Mouse (Mus musculus) small intestine, adult 2 months (tissue): ENCODE results near the gene Ocel1. TPM values are rescaled to one million over a fixed set of nuclear protein-coding genes. Genes with fewer than 3 reads are reported as not detected.

Experiments used
- H3K27ac ChIP-seq: fragments of 200-500 bp; 2 replicates; pipeline ENCODE4 v1.5.1; 2012; ENCODE audit warnings: low read depth, low read length, control low read depth, inconsistent platforms; ENCODE audit not compliant: insufficient read depth
- H3K27me3 ChIP-seq: fragments of 200-500 bp; 2 replicates; pipeline ENCODE4 v1.6.1; 2012; ENCODE audit warnings: mild to moderate bottlenecking, moderate library complexity, low read length, inconsistent platforms; ENCODE audit not compliant: control insufficient read depth, insufficient read depth
- H3K36me3 ChIP-seq: fragments of 200-500 bp; 2 replicates; pipeline ENCODE4 v1.6.1; 2012; ENCODE audit warnings: mild to moderate bottlenecking, low read length, control low read depth, inconsistent platforms; ENCODE audit not compliant: control insufficient read depth, insufficient read depth
- H3K4me1 ChIP-seq: fragments of 200-500 bp; 2 replicates; pipeline ENCODE4 v1.6.1; 2012; ENCODE audit warnings: low read length, inconsistent platforms, mixed read lengths; ENCODE audit not compliant: control insufficient read depth, insufficient read depth, insufficient read length
- H3K4me3 ChIP-seq: fragments of 200-500 bp; 2 replicates; pipeline ENCODE4 v1.5.1; 2012; ENCODE audit warnings: low read depth, mild to moderate bottlenecking, control low read depth, inconsistent platforms, low read length, moderate library complexity
- CTCF ChIP-seq: fragments of 200-500 bp; IDR thresholded peaks from 2 replicates; pipeline ENCODE4 v1.5.1; 2012; ENCODE audit warnings: low read depth, mild to moderate bottlenecking, control low read depth, inconsistent platforms, low read length, moderate library complexity, mixed read lengths; ENCODE audit not compliant: insufficient replicate concordance, insufficient read length; ENCODE audit errors: extremely low read depth
- POLR2A ChIP-seq: fragments of 200-500 bp; IDR thresholded peaks from 2 replicates; pipeline ENCODE4 v1.6.1; 2012; ENCODE audit warnings: low read depth, mild to moderate bottlenecking, control low read depth, inconsistent platforms, low read length, moderate library complexity
- WGBS: fragments of 180-500 bp; shearing (Covaris S2); methylation state at CpG from one replicate; pipeline ENCODE4 v1.1.7; 2018; 5-methylcytosine and 5-hydroxymethylcytosine counted together
- polyA plus RNA-seq: library from polyadenylated mRNA; depleted of rRNA; stranded (reverse); fragments of >200 nt; gene quantifications from 2 replicates; pipeline ENCODE4 v1.2.3, GENCODE M21; 2012

Gene Ocel1
- polyA plus RNA-seq, 1 experiment: 70.3 TPM

DNA sequence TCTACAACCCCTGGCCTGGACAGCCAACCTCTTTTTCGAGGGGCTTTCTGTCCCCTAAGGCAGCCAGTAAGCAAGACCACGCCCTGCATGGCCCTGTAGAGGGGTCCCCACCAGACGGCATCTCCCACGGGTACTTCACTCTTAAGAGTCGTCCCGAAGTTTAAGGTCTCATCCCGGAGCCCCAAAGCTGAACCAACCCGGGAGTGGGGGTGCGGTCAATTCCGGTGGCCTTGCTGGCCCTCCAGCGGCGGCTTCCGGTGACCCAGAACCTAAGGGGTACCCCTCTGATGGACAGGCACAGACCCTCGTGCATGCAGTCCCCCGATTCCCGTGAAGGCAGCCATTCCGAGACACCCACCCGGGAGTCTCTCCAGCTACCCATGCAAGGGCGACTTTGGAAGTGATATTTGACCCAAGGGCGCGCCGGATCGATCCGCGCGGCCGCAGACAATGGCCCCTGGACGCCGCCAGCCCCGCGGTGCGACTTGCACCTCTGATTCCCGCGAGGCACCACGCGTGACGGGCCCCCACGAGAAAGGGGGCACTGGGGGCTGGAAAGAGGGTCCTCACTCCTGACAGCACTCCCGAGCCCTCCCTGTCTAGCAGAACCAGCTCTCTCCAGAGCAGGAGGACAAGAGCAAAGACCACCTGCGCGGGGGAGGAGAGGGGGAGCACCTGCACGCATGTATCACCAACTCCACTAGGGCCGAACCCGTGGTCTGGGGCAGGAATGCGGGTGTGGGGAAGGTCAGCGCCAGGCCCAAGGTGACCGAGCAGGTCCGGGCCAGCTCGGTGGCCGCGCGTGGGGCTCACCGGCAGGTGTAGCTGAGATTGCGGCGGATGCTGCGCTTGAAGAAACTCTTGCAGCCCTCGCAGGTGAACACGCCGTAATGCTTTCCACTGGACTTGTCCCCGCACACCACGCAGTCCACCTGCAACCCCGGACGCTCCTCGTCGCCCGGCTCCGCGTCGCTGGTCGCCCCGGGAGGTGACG, 9.4 kb downstream of the Ocel1 start:
- Histone ChIP-seq H3K4me1 (peaks cover 41% of the 10 kb centered on the region), H3K27ac (peak overlapping the region; percentile 83), H3K27me3 (no peaks in the 10 kb centered on the region), H3K4me3 (peak overlapping the region; percentile 97), H3K36me3 (peaks cover 7% of the 10 kb centered on the region)
- TF ChIP-seq CTCF (no peak), POLR2A (0 out of 2 replicates have a peak, but pooled peaks have one; percentile 8)
- WGBS: 2% methylated on average over 72 of the region's 72 CpGs

- peak within 1 kb of the TSS; percentile 95 for H3K27ac ChIP-seq
- H3K4me1 ChIP-seq: peaks cover 33% of the 10 kb centered on the region
- TF ChIP-seq POLR2A: no peak; the same call in 1 of the 2 replicates
- no peak for TF ChIP-seq CTCF
- no peaks in the 10 kb centered on the region for H3K27me3 ChIP-seq
- under 1% methylated on average over 89 of the region's 89 CpGs for WGBS
- peaks cover 7% of the 10 kb centered on the region for H3K36me3 ChIP-seq
- peak within 1 kb of the TSS; percentile 97 for H3K4me3 ChIP-seq
These were observed 10.4 kb downstream of the Ocel1 start, which contains the start of gene Nr2f6 for GRCm38 (mm10) chr8:71381421-71381970. Gene Nr2f6 (minus strand): TSS chr8:71381960.

DNA sequence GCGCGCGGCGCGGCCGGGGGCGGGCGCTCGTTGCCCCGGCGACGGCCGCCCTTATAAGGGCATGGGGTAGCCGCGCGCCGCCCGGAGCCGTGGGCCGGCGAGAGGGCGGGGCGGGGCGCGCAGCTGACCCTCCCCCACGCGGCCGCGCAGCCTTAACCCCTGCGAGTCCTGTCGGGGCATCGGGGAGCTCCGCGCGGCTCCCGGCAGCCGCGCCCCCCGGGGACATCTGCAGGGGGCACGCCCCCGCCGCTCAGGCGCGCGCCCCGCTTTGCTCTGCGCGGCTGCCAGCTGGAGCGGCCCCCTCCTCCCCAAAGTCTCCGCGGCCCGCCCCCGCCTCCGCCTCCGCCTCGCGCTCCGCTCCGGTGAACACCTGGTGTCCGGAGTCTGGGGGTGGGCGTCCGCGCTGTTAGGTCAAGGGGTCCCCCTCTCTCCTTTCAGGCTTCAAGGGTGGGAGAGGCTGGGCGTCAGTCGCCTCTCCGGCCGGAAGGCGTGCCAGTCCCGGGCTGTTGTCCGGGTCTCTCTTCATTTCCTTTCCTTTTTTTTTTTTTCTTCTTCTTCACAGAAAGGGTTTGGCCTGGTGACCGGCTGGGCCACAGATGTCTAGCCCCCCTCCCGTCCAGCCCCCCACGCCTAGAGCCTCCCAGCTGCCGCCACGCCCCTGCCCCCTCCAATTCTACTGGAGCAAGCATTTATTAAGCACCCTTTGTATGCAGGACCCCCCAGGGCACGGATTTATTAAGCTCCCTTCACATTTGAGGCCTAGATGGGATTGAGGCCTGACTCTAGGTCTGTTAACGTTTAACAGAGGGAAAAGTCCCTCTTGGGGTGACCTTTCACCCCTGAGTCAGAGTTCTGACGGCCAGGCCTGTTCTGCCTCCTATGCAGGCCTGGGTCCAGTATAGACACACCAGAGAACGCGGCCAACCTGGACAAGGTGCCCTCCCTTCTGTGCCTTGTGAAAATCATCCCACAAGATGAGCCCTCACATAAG, 11.2 kb downstream of the Ocel1 start:
- peaks cover 28% of the 10 kb centered on the region for H3K4me1 ChIP-seq
- peaks cover 7% of the 10 kb centered on the region for H3K36me3 ChIP-seq
- no peak for TF ChIP-seq CTCF
- TF ChIP-seq POLR2A: peak; percentile 77; the same call in 1 of the 2 replicates
- 3% methylated on average over 75 of the region's 80 CpGs for WGBS
- peak overlapping the region; percentile 95 for H3K27ac ChIP-seq
- peak overlapping the region; percentile 72 for H3K4me3 ChIP-seq
- H3K27me3 ChIP-seq: no peaks in the 10 kb centered on the region

- H3K27me3 ChIP-seq: no peaks in the 10 kb centered on the region
- no peaks in the 10 kb centered on the region for H3K36me3 ChIP-seq
- TF ChIP-seq CTCF (no peak), POLR2A (no peak)
- peak overlapping the region; percentile 95 for H3K27ac ChIP-seq
- 31% methylated on average over 12 of the region's 12 CpGs for WGBS
- H3K4me3 ChIP-seq: no peak overlapping the region
- H3K4me1 ChIP-seq: peaks cover 27% of the 10 kb centered on the region
These were observed 12.3 kb downstream of the Ocel1 start for GRCm38 (mm10) chr8:71383396-71383795.

- Histone ChIP-seq H3K27ac (peak overlapping the region; percentile 95), H3K4me1 (peaks cover 27% of the 10 kb centered on the region), H3K4me3 (no peak overlapping the region), H3K36me3 (no peaks in the 10 kb centered on the region), H3K27me3 (no peaks in the 10 kb centered on the region)
- TF ChIP-seq CTCF: no peak
- TF ChIP-seq POLR2A: no peak; the same call in 1 of the 2 replicates
- 21% methylated on average over 3 of the region's 3 CpGs for WGBS
These were observed 12.8 kb downstream of the Ocel1 start for GRCm38 (mm10) chr8:71383860-71384259.

DNA sequence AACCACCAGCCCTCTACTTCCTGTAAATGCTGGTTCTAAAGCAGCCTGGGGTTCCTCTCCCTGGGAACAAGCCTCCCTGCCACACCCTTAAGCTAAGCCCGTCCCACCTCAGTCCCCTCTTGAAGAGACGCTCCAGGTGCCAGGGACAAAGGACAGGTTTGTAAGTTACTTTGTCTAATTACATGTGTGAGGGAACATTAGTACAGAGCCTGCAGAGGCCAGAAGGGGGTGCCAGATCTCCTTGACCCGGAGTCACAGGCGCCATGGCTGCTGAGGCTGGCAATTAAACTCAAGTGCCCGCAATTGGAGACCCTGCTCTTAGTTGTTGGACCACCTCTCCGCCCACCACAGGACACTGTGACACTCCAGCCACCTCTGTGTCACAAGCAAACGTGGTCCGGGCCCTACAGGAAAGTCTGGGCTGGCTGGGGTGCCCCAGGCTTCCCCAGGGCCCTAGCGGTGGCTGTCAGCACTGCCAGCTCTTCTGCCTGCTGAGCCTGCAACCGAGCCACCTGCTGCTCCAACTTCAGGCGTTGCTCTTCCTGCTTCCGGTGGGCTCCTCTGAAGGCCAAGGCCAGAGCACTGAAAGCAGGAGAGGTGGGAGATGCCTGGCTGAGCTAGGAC, 14.2 kb downstream of the Ocel1 start:
- TF ChIP-seq POLR2A (no peak), CTCF (peak; percentile 44; the same call in 1 of the 2 replicates)
- Histone ChIP-seq H3K4me1 (peaks cover 17% of the 10 kb centered on the region), H3K36me3 (no peaks in the 10 kb centered on the region), H3K4me3 (no peak overlapping the region), H3K27me3 (no peaks in the 10 kb centered on the region), H3K27ac (no peak overlapping the region)
- WGBS: 80% methylated on average over 12 of the region's 12 CpGs
